Mouse (Mus musculus): ENCODE results near the gene Ecm2. TPM values are rescaled to one million over a fixed set of nuclear protein-coding genes. Genes with fewer than 3 reads are reported as not detected.
A peak's percentile ranks its signal among the peaks of the same experiment; 100 is the strongest.

The Ecm2 gene
- polyA plus RNA-seq, 1 experiment, result not detected

DNA sequence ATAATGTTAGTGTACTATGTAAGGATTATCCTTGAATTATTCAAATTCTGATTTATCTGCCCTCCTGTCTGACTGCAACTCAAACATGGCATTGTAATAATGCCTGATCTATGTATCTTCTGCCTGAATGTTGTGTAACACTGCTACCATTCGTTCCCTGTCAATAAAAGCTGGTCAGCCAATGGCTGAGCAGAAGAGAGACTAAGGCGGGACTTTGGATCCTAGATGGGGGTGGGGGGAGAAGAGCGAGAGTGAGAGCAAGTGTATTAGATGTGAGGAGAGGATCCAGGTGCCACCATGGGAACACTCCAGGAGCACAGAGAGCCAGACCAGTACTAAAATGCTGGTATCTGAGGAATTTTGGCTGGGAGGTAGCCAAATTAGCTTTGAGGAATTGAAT is 65.8 kb downstream of the Ecm2 start:
- no peak overlapping the region for H3K4me3 ChIP-seq (replicated peaks)
- TF ChIP-seq GATA1 (IDR thresholded peaks at IDR 0.05; ENCODE audit: low read length), result no peak
- TF ChIP-seq TAL1 (IDR thresholded peaks at IDR 0.05; ENCODE audit: low read length), result no peak
- no peaks in the 10 kb centered on the region; the same call in 1 of the 2 replicates for H3K36me3 ChIP-seq (ENCODE audit: control insufficient read depth)
- H3K4me1 ChIP-seq (ENCODE audit: control insufficient read depth), result peaks cover 30% of the 10 kb centered on the region
- no peaks in the 10 kb centered on the region for H3K9me3 ChIP-seq (ENCODE audit: control insufficient read depth, low read length)
- no peaks in the 10 kb centered on the region for H3K27me3 ChIP-seq (ENCODE audit: control insufficient read depth)

DNA sequence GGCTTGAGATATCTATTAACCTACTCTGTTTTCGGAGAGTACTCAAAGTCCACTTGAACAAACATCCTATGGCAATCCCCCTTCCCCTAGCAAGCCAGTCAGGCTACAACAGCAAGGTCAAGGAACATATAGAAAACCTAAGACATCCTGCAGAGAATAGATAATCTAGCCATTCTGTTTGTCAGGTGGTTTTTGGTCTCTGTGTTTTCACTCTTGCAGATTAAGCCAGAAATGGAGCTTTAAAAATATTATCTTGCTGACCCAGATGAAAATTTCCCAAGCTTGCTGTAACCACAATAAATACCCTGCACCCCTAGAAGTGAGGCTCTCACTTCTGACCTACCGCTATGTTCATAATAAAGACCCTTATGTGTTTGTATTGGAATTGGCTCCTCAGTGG is 66.8 kb downstream of the Ecm2 start:
- Histone ChIP-seq H3K4me1 (ENCODE audit: control insufficient read depth) (peaks cover 30% of the 10 kb centered on the region), H3K36me3 (ENCODE audit: control insufficient read depth) (no peaks in the 10 kb centered on the region; the same call in 1 of the 2 replicates), H3K27me3 (ENCODE audit: control insufficient read depth) (no peaks in the 10 kb centered on the region), H3K9me3 (ENCODE audit: control insufficient read depth, low read length) (no peaks in the 10 kb centered on the region), H3K4me3 (replicated peaks) (no peak overlapping the region)
- TF ChIP-seq GATA1 (IDR thresholded peaks at IDR 0.05; ENCODE audit: low read length), result no peak
- peak; percentile 45; the same call in 1 of the 3 replicates for TF ChIP-seq TAL1 (IDR thresholded peaks at IDR 0.05; ENCODE audit: low read length)

DNA sequence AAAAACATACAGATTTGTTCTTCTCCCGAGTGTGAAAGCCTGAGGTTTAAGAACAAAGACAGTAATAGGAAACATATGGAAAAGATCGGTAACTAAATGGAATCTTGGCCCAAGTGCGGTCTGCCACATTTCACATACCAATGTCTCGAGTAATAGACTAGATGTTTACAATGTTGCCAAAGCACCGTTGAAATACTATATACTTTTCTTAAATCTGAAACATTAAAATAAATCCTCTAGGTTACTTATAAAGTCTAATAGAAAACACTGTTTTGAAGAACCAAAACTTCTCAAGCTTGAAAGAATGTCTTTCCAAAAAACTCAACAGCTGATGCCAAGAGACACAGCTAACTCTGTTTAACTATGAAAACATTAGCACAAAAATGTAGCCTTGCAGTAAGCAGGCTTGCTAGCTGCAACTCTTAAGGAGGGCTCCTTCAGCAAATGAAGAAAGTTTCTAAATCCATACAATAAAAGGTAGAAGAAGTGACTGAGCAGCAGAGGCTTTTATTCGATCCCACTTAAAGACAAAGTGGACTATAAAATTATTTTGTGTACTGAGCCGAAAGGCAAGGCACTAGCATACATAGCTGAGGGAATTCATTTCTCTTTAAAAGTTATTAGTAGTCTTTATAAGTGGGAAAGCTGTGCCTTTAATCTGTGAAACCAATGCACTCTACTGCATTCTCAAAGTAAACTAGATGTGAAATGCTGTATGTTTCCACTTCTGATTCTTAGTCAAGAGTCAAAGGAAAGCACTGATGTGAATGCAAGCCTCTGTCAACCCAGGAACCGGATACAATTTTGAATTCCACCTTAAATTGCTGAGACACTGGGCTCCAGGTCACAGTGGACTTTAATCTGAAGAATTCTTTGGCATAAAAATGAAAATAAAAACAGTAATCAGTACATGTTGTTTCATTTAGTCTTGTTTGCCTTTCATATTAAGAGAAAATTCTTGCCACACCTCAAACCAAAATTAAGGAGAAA is 77.2 kb downstream of the Ecm2 start, which contains the start of gene Omd:
TSS of gene Omd (plus strand) at position 922 of the 990 bp plus-strand sequence.
- H3K4me1 ChIP-seq (ENCODE audit: control insufficient read depth), result no peaks in the 10 kb centered on the region; the same call in 1 of the 2 replicates
- H3K9me3 ChIP-seq (ENCODE audit: control insufficient read depth, low read length), result no peaks in the 10 kb centered on the region
- H3K36me3 ChIP-seq (ENCODE audit: control insufficient read depth), result peaks cover 2% of the 10 kb centered on the region
- no peaks in the 10 kb centered on the region for H3K27me3 ChIP-seq (ENCODE audit: control insufficient read depth)
- TF ChIP-seq TAL1 (IDR thresholded peaks at IDR 0.05; ENCODE audit: low read length), result no peak
- no peak for TF ChIP-seq GATA1 (IDR thresholded peaks at IDR 0.05; ENCODE audit: low read length)
- H3K4me3 ChIP-seq (replicated peaks), result no peak within 1 kb of the TSS

Other genes starting within 250 kb of the Ecm2 start
- gene Fgd3, start 184.5 kb upstream of the Ecm2 start, polyA plus RNA-seq (2012), result 0.02 TPM in 1 of 2 replicates, not detected in the other
- 0.91 and 1.3 TPM in 2 replicates for gene Bicd2, start 163.2 kb upstream of the Ecm2 start, polyA plus RNA-seq (2012)
- 0.01 and 0.08 TPM in 2 replicates for gene Ippk, start 83.6 kb upstream of the Ecm2 start, polyA plus RNA-seq (2012)
- gene Tes3-ps, start 11.5 kb upstream of the Ecm2 start, polyA plus RNA-seq (2012), result 0.02 TPM in 2 replicates
- not detected in 2 replicates for gene Aspn, start 39.6 kb downstream of the Ecm2 start, polyA plus RNA-seq (2012)
- not detected in 2 replicates for gene Omd, start 77.7 kb downstream of the Ecm2 start, polyA plus RNA-seq (2012)
- gene Ogn, start 103.2 kb downstream of the Ecm2 start, polyA plus RNA-seq (2012), result not detected in 2 replicates
- 1.2 and 1.5 TPM in 2 replicates for gene Cenpp, start 148.0 kb downstream of the Ecm2 start, polyA plus RNA-seq (2012)
- gene Nol8, start 148.3 kb downstream of the Ecm2 start, polyA plus RNA-seq (2012), result 0.09 TPM in 2 replicates
- 1.2 and 2.1 TPM in 2 replicates for gene Iars, start 177.3 kb downstream of the Ecm2 start, polyA plus RNA-seq (2012)